Mouse (Mus musculus): ENCODE results near the gene Phip.

Gene Phip

DNA sequence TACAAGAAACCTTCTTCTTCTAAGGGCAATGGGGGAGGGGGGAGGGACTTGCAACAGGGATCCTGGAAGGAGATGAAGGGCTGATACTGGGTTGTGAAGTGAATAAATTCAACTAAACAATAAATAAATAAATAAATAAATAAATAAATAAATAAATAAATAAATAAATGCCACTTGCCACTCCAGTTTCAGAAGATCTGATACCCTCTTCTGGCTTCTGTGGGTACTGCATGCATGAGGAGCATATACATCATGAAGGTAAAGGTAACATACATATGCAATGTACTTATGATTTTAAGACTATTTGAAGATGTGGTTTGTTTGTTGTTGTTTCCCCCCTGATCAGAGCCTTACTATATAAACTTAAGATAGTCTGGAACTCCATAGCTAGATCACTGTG is 91.1 kb downstream of the Phip start:
- no peak for ATAC-seq (ENCODE audit: insufficient number of reproducible peaks, low FRiP score, low TSS enrichment)

DNA sequence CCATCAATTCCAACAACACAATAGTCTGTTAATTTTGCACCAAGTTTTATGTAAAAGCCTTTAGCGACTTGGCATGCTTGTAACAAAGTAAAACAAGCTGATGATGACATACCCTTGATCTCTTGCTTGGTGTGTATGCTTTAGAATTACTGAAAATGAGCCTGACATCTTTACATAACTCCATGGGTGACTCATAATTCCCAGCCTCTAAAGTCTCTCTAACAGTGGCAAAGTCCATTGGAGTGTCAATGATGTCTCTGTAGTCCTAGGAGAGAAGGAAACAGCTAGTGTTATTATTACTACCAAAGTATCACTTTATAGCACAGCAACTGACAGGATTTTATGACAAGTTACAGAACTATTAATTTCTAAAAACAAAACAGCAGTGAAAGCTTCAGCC is 98.2 kb downstream of the Phip start:
- ATAC-seq (ENCODE audit: insufficient number of reproducible peaks, low FRiP score, low TSS enrichment), result no peak

DNA sequence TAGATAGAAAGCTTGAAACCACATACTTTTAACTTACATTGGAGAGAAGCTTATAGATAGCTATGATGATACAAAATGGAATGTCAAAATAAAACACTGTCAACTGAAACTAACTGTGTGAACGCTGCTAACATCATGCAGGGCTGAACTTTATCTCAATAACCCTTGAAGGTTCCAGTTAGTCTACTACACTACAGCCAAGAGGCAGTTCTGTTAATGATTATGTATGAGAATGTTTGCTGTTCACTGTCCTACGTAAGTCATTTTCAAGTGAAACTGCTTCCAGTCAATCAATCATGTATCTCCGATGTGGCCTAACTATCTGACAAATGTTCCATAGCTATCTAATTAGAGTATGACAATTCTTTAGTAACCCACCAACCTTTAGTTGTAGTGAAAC is 107.6 kb downstream of the Phip start:
- ATAC-seq (ENCODE audit: insufficient number of reproducible peaks, low FRiP score, low TSS enrichment), result no peak

DNA sequence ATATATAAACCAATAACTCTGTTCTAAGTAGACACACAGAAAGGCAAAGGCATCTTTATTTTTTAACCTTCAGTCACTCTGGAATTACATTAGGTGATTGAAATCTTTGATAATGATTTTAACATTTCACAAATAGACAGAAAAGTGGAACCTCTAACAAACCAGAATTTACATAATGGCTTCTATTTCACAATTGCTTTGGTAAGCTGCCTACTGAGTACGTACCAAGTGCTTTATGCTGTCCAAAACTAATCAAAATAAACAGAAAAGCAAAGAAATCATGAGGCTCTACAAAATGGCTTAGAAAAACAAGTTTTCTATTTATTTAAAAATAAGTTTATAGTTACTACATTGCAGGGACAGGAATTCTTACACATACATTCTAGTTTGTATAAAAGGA is 109.2 kb downstream of the Phip start:
- ATAC-seq (ENCODE audit: insufficient number of reproducible peaks, low FRiP score, low TSS enrichment), result no peak

DNA sequence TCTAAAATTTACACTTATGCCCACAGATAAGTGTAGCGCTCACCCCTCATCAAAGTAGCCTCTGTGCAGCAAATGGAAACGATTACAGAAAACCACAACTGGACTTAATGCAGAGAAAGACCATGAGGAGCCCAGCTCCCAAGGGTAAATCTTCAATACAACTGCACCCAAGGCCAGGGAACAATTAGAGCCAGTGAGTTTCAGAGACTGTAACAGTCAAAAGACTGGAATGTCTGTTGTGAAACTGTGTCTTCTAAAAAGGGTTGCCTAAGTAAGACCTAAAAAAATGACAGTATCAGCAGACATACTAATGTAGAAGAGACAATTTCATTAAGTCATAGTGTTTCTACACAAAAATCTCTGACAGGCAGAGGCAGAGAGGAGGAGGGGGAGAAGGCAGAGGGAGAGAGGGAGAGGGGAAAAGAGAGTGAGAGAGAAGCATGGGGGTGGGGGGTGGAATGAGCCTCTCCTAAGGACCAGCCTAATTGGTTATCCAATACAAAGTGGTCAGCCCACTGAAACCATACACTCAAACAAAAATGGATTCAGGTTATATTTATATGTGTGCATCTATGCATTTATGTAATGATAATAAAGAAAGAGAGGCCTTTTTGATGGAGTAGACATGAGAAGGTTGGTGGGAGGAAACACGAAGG is 113.4 kb downstream of the Phip start:
- no peak for ATAC-seq (ENCODE audit: insufficient number of reproducible peaks, low FRiP score, low TSS enrichment)

DNA sequence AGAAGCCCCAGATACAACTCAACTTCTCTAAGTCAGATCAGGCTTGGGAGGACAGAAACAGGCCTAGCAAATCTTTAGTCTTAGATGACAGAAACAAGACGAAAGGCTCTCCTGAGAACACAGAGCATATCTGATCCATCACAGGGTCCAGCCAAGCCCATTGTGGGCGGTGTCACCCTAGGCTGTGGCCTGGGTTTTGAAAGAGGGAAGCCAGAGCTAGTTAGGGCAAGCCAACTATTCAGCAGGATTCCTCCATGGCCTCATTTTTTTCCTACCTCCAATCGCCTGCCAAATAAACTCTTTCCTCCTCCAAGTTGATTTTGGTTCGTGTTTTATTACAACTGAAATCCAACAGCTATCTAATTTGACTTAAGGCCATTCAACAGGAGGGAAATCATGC is 114.0 kb downstream of the Phip start:
- ATAC-seq (ENCODE audit: insufficient number of reproducible peaks, low FRiP score, low TSS enrichment), result no peak

DNA sequence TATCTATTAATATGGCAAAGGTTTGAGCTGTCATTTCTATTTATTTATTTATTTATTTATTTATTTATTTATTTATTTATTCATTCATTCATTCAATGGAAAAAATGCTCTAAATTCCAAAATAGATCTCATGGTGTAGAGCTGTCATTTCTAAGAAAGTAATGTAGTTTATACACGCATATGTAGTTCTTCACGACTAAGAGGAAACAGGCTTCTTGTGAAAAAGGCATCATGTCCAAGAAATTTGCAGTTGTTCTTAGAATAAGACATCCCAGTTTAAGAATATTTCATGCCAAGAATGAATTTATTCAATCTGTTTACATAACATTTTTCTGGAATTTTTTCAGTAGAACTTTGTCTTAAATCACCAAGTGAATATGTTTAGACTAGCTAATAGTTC is 114.5 kb downstream of the Phip start:
- ATAC-seq (ENCODE audit: insufficient number of reproducible peaks, low FRiP score, low TSS enrichment), result no peak

DNA sequence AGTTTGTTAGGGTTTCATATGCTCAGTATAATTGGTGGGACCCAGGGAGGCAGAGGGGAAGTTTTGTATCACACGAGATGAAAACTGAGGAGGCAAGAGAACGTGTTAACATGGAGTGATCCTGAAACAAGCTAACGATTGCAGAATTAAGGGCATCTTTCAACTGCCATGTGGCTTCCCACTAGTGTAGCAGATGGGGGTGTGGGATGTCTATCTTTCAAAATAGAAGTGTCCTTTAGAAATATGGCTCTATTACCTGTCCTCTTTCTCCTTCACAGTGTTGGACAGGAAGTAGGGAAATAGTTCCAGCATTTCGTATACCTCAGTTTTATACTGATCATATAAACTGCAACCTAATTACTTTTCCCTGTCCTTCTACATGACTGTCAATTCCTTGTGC is 119.1 kb downstream of the Phip start:
- ATAC-seq (ENCODE audit: insufficient number of reproducible peaks, low FRiP score, low TSS enrichment), result no peak

DNA sequence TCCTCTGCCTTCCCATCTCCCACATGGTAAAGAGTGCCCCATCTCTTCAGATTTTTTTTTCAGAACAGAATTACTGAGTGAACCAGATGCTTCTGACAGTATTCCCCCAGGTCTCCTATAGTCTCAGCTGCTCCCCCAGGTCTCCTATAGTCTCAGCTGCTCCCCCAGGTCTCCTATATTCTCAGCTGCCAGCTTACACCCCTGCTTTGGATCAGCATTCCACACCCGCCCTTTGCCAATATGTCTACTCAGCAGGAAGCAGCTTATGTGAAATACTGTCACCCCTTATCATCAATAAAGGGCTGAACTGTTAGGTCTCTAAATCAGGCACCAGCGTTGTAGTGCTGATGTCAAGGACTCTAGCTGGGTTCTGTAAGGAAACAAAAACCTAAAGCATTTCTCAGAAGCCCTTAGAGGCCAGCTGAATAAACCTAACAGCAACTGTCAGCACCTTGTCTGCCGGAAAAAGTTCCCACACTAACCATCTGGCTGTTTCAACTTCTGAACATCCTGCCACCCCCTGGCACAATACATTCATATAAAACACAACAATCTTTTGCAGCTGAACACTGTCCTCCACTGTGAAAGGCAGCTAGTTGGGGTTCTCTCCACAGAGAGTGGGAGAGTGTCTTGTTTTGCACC is 120.2 kb downstream of the Phip start:
- ATAC-seq (ENCODE audit: insufficient number of reproducible peaks, low FRiP score, low TSS enrichment), result no peak

DNA sequence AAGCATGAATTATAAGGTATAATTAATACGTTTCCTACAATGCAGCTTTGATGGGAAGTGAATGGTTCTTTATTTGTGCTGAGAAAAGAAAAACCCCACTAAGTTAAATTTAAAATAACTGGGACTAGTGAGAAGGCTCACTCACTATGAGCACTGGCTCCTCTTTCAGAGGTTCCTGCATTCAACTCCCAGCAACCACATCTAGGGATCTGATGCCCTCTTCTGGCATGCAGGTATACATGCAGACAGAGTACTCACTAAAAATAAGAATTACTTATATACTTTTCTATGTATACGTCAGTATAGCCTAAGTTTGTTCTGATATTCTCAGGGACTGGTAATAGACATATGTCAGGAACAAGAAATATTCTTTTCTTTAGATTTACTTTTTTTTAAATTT is 121.3 kb downstream of the Phip start:
- no peak for ATAC-seq (ENCODE audit: insufficient number of reproducible peaks, low FRiP score, low TSS enrichment)

DNA sequence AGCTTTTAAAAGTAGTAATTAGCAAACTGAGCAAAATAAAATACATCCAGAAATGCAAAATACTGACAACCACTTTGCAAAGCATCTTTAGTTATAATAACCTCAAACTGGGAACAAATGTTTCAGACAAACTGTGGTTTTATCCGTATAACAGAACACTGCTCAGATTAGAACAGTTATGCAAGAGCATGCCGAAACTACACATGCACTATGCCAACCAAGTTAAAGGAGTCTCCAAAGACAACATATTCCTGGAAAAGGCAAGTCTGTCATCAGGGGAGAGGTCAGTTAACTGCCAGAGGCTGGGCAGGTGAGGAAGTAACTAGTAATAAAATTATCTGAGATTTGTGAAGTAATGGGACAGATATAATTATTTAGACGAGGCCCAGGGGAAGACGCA is 132.6 kb downstream of the Phip start:
- ATAC-seq (ENCODE audit: insufficient number of reproducible peaks, low FRiP score, low TSS enrichment), result no peak

DNA sequence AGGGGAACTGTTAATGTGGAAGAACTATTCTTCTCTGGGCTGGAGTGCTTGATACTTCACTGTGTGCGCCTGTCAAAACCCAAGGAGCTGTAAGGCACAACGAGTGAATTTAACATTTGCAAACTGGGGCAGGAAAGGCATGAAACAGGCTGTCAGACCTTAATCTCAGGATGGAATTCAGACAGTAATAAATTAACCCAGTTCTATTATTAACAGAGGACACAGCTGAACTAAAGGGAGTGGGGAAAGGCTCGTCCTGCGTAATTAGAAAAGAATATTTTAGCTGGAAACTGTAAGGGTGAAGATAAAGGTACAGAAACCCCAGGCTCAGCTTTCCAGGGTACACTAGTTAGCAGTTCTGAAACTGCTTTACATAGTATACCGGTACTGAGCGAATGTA is 139.4 kb downstream of the Phip start:
- ATAC-seq (ENCODE audit: insufficient number of reproducible peaks, low FRiP score, low TSS enrichment), result no peak

DNA sequence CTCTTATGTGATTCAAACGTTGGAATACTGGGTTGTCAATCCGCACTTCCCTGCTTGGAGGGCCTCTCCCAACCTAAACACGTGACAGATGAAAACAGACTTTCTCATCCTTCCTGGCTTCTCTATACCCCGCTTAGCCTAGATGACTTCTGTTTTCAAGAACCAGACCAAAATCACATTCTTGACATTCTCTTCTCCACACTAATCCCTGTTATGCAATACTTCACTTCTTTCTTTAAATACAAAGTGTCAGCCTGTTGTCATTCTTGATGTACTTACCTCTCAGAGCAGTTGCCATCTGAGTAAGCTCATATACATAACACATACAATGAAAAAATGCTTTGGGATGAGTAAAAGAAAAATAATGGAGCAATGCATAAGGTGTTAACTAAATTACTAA is 143.4 kb downstream of the Phip start:
- no peak for ATAC-seq (ENCODE audit: insufficient number of reproducible peaks, low FRiP score, low TSS enrichment)

DNA sequence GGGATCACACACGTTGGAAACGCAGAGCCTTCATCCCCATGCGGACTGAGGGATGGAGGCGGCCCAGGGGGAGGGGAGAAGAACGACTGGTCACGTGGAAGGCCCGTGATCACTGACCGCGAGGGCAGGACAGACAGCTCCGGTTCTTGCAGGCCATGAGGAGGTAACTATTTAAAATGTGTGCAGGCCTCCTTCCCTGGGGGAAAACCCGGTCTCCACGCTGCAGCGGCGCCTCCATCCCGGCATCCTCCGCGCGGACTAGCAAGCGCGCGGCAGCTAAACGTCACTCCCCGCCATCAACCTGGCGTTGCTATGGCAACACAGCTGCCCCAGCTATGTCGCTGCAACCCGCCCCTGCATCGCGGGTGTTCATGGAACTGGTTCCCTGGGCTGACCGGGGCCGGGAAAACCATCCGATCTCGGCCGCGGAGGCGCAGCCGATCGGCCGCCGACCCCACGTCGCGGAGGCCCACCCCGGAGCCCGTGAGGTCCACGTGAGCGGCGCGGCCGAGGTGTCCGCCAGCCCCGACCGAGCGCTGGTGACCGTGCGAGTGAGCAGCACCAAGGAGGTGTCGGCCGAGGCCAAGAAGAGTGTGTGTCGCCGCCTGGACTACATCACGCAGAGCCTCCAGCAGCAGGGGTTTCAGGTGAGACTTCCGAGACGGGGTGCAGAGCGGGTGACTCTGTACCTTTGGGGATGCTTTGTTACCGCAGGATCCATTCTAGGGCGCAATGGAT is 145.5 kb downstream of the Phip start:
- peak; percentile 90 for ATAC-seq (ENCODE audit: insufficient number of reproducible peaks, low FRiP score, low TSS enrichment)

DNA sequence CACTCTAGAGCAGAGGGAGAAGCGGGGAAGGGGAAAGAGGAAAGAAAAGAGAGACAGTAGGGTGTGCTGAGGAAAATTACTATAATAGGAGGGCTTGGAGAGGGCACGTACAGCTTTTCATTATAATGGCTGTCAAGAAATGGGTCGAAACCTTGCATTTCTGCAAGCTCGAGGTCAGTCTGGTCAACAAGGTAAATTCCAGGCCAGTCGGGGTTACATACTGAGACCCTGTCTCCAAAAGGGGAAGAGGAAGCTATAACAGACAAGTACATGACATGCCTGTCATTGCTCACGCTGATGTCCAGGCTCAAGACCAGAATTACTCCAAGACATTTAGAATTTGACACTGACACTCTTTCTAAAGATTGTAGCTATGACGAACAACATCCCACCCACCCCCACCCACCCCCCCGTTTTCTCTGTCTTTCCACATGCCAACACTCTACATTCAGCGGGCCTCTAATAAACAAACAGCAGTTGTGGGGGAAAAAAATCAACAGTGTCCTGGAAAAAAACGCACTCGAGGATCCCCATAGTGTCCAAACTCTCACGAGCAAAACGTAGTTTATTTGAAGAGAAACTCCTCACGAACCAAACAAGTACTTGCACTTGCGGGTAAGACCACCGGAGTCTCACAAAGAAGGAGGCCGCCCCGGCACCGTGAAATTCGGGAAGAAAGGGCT is 146.2 kb downstream of the Phip start, which contains the start of gene Irak1bp1:
Gene Irak1bp1, plus strand, starts transcription at position 534 of the 683 bp plus-strand sequence.
- ATAC-seq (ENCODE audit: insufficient number of reproducible peaks, low FRiP score, low TSS enrichment), result 0 out of 2 replicates have a peak, but pooled peaks have one; percentile 2

DNA sequence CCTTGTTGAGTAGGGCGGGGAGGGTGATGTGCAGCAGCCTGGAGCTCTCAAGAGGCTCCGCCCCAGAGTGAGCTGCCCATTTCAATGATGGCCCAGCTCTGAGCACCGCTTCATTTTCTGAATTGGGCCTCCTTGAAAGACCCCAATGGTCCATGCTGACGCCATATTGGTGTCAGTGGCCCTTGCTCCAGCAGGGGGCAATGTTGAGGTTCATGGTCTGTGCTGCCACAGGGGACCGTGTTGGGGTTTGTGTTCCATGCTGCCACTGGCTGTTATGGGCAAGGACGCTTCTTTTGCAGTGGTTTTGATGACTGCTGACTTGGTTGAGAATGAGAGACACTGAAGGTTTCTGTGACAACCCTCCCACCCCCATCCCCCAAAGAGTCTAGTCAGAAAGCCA is 148.9 kb downstream of the Phip start:
- no peak for ATAC-seq (ENCODE audit: insufficient number of reproducible peaks, low FRiP score, low TSS enrichment)

Measured in cerebellum, adult (tissue).